Mouse (Mus musculus) midbrain, embryonic 10.5 days (tissue): Measurements from ENCODE around the gene Cacna2d4. TPM values are rescaled to one million over a fixed set of nuclear protein-coding genes. Genes with fewer than 3 reads are reported as not detected.
A peak's percentile ranks its signal among the peaks of the same experiment; 100 is the strongest.

Experiments used
- DNase-seq: peaks from one replicate; pipeline ENCODE4 v3.0.0-alpha.2; 2017; ENCODE audit warnings: low spot score
- H3K27ac ChIP-seq: fragments of 300-500 bp; sonication (generic); replicated peaks from 2 replicates; pipeline ENCODE4 v1.5.1; 2016; ENCODE audit warnings: mild to moderate bottlenecking
- H3K27me3 ChIP-seq: fragments of 300-500 bp; sonication (generic); 2 replicates; pipeline ENCODE4 v1.6.1; 2016; ENCODE audit warnings: low read depth, mild to moderate bottlenecking; ENCODE audit not compliant: poor library complexity, severe bottlenecking
- H3K36me3 ChIP-seq: fragments of 300-500 bp; sonication (generic); 2 replicates; pipeline ENCODE4 v1.6.1; 2016; ENCODE audit warnings: mild to moderate bottlenecking, moderate library complexity
- H3K4me1 ChIP-seq: fragments of 300-500 bp; sonication (generic); 2 replicates; pipeline ENCODE4 v1.6.1; 2016
- H3K4me3 ChIP-seq: fragments of 300-500 bp; sonication (generic); 2 replicates; pipeline ENCODE4 v1.5.1; 2016; ENCODE audit warnings: mild to moderate bottlenecking, moderate library complexity
- H3K9me3 ChIP-seq: fragments of 300-500 bp; sonication (generic); replicated peaks from 2 replicates; pipeline ENCODE4 v1.6.1; 2016; ENCODE audit warnings: mild to moderate bottlenecking
- WGBS: fragments of 180-500 bp; shearing (Covaris S2); methylation state at CpG from one replicate; pipeline ENCODE4 v1.1.7; 2016; 5-methylcytosine and 5-hydroxymethylcytosine counted together
- polyA plus RNA-seq: library from polyadenylated mRNA; unstranded; fragments of >200 nt; fragmentation: Nextera tagmentation; extraction: Ambion mirVana; gene quantifications from 2 replicates; pipeline ENCODE4 v1.2.1, GENCODE M21; 2016

Gene Cacna2d4
- polyA plus RNA-seq, 1 experiment from 2014 or later: 0.12 TPM

DNA sequence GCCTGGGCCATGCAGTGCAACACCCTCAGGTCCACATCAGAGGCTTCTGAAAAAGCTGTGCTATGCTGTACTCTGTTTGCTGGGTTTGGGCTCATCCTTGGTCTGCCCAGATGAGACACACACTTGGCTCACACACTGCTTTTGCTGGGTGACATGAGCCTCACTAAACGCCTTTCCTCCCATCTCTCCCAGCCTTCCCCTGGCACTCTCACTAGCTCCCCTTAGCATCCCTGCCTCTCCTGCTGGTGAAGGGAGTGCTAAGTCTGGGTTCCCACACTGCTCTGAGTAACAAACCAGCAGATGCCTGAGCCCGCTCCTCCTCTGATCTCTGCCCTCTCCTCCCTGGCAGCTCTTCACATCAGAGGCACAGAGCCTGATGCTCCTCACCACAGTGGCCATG lies 40.4 kb downstream of the Cacna2d4 start:
- H3K27ac ChIP-seq: 0 out of 2 replicates have a peak overlapping the region, but pooled peaks have one; percentile 6
- no peaks in the 10 kb centered on the region for H3K9me3 ChIP-seq
- peaks cover 18% of the 10 kb centered on the region for H3K4me1 ChIP-seq
- H3K36me3 ChIP-seq: no peaks in the 10 kb centered on the region
- DNase-seq: no peak
- no peaks in the 10 kb centered on the region for H3K27me3 ChIP-seq
- 72% methylated on average over 2 of the region's 2 CpGs for WGBS
- no peak overlapping the region for H3K4me3 ChIP-seq

DNA sequence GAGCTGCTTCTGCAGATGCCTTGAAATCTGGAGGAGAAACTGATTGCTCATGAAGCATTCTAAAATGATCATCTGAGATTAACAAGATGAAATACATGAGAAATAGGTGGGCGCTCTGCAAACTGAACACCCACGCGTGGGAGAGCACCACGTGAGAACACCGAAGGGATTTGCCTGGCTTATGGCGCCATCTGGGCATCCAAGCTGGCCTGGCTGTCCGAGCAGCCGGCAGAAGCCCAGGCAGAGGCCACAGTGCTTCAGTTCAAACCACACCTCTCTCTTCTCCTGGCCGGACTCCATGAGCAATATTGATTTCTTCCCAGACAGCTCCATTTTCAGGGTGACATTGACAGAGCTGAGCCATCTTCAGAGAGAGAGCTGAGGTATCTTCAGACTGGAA lies 44.4 kb downstream of the Cacna2d4 start:
- Histone ChIP-seq H3K36me3 (no peaks in the 10 kb centered on the region), H3K4me3 (no peak overlapping the region), H3K9me3 (peaks cover 7% of the 10 kb centered on the region; the same call in 1 of the 2 replicates), H3K4me1 (peaks cover 16% of the 10 kb centered on the region), H3K27ac (no peak overlapping the region), H3K27me3 (no peaks in the 10 kb centered on the region)
- no peak for DNase-seq
- 85% methylated on average over 9 of the region's 9 CpGs for WGBS

DNA sequence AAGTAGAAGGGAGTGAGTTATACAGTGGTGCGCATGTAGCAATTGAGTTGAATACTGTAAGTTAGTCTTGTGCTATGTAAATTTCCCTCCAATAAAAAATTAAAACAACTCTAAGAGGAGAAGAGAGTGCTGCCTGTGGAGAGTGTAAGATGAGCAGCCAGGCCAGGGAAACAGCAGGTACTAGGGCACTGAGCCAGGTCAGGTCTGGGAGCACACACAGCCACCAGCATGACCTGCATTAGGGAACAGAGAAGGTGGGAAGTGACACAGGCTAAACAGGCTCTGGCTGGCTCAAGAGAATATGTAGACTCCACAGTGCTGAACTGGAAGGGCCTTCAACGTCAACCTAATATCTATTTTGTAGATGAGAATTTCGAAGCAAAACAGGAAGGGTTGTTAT lies 65.0 kb downstream of the Cacna2d4 start:
- H3K4me3 ChIP-seq: no peak overlapping the region
- 93% methylated on average over 3 of the region's 3 CpGs for WGBS
- no peaks in the 10 kb centered on the region for H3K4me1 ChIP-seq
- no peak for DNase-seq
- H3K36me3 ChIP-seq: no peaks in the 10 kb centered on the region
- H3K27me3 ChIP-seq: no peaks in the 10 kb centered on the region
- no peak overlapping the region for H3K27ac ChIP-seq
- no peaks in the 10 kb centered on the region for H3K9me3 ChIP-seq

DNA sequence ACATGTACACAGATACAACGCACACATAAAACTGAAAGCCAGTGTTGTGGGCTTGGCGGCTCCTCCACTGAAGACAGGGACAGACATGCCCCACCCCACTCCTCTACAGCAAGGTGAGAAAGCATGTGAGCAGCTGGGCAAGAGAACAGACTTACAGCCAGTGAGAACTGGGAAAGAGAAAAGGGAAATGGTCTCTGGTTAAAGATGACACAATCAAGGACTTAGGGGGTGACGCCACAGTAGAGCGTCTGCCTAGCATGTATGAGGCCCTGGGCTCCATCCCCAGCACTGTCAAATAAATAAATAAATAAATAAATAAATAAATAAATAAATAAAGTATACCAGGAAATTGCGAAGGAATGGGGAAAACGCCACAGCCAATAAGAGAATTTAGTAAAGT lies 67.0 kb downstream of the Cacna2d4 start:
- 92% methylated on average over 6 of the region's 6 CpGs for WGBS
- no peak overlapping the region for H3K4me3 ChIP-seq
- H3K9me3 ChIP-seq: no peaks in the 10 kb centered on the region

DNA sequence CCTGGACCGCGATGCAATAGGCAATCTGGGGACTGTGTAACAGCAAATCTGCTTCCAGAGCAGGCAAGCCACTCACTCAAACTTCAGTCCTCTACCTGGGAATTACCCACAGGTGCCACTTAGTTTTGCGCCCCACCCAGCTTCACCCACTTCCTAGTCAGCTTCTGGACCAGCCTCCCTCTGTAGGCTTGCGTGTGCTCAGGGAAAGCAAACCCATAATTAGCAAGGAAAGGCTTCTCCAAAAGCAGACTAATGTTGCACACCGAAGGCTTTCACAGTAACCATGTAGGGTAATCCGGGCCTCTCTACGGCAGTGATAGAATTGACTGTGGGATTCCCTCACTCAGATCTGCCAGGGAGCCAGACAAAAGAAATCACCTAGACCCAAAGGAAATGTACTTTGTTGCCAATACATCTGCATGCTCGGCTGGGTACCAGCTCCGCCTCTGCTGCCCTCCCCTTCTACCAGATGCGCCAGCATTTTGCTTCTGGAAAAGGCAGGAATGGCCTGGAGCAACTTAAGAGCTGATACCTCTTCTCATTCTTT lies 71.6 kb downstream of the Cacna2d4 start:
- H3K36me3 ChIP-seq: no peaks in the 10 kb centered on the region
- no peak overlapping the region for H3K4me3 ChIP-seq
- DNase-seq: no peak
- peaks cover 8% of the 10 kb centered on the region; the same call in 1 of the 2 replicates for H3K4me1 ChIP-seq
- H3K9me3 ChIP-seq: no peaks in the 10 kb centered on the region
- H3K27me3 ChIP-seq: no peaks in the 10 kb centered on the region
- 50% methylated on average over 10 of the region's 10 CpGs for WGBS
- H3K27ac ChIP-seq: no peak overlapping the region

More for the DNA sequence above, 67.0 kb downstream of the Cacna2d4 start:
- no peaks in the 10 kb centered on the region for H3K27me3 ChIP-seq
- H3K36me3 ChIP-seq: no peaks in the 10 kb centered on the region
- no peak overlapping the region for H3K27ac ChIP-seq
- peaks cover 8% of the 10 kb centered on the region; the same call in 1 of the 2 replicates for H3K4me1 ChIP-seq
- DNase-seq: no peak

DNA sequence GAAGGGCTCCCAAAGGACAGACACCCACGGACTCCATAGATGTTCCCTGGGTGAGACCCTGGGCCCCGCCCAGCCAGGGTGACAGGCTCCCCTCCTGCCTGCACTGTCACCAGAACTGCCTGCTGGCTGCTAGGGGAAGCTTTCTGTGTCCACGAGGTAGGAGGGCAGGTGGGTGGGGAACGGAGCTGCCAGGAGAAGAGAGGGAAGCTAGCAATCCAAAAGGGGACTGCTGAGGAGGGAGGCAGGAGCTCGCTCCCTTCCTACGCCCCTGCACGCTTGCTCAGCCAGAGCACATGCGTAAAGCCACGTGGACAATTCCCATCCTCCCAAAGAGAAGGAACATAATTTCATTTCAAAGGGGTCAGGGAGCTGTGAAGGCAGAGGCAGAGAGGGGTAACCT lies 73.8 kb downstream of the Cacna2d4 start:
- no peak overlapping the region for H3K4me3 ChIP-seq
- DNase-seq: no peak
- peaks cover 16% of the 10 kb centered on the region for H3K4me1 ChIP-seq
- no peaks in the 10 kb centered on the region for H3K36me3 ChIP-seq
- 62% methylated on average over 9 of the region's 9 CpGs for WGBS
- no peak overlapping the region for H3K27ac ChIP-seq
- H3K9me3 ChIP-seq: no peaks in the 10 kb centered on the region
- H3K27me3 ChIP-seq: no peaks in the 10 kb centered on the region

DNA sequence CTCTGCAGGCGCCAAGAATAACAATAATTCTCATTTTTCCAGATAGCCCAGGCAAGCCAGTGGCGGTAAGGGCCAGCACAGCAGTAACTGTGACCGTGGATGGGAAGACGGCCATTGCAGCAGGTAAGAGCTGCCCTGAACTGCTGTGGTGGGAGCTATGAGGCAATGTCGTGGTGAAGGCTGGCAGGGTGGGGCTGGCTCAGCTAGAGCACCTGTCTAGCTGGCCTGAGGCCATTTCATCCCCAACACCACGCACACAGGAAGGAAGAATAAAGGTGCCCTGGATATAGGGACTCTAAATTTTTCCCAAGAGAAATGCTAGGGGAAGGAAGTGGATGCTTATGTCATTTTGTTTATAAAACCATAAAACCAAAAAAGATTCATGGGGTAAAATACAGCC lies 76.1 kb downstream of the Cacna2d4 start:
- 86% methylated on average over 6 of the region's 6 CpGs for WGBS
- no peak for DNase-seq
- no peak overlapping the region for H3K27ac ChIP-seq
- no peaks in the 10 kb centered on the region for H3K27me3 ChIP-seq
- H3K9me3 ChIP-seq: no peaks in the 10 kb centered on the region
- H3K36me3 ChIP-seq: no peaks in the 10 kb centered on the region
- no peak overlapping the region for H3K4me3 ChIP-seq
- H3K4me1 ChIP-seq: peaks cover 15% of the 10 kb centered on the region

DNA sequence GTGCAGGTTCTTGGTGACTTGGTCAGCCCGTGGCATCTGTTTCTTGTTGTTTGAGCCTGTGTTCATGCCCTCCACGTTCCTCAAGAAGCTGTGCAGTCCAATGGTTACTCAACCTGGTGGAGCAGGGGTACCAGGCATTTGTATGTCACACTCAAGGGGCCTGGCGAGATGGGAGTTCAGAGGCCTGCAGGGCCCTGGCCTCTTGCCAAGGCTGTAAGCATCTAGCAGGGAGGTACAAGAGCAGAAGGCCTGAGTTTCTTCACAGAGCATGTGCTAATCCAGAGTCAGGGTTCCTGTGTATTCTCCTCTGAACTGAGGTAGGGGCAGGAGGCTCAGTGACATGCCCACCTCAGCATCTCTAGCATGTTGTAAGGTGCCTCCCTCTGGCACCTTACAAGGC lies 76.8 kb downstream of the Cacna2d4 start:
- no peak for DNase-seq
- H3K9me3 ChIP-seq: no peaks in the 10 kb centered on the region
- H3K4me3 ChIP-seq: no peak overlapping the region
- WGBS: 86% methylated on average over 3 of the region's 3 CpGs
- no peak overlapping the region for H3K27ac ChIP-seq
- H3K27me3 ChIP-seq: no peaks in the 10 kb centered on the region
- peaks cover 8% of the 10 kb centered on the region for H3K4me1 ChIP-seq
- H3K36me3 ChIP-seq: no peaks in the 10 kb centered on the region

DNA sequence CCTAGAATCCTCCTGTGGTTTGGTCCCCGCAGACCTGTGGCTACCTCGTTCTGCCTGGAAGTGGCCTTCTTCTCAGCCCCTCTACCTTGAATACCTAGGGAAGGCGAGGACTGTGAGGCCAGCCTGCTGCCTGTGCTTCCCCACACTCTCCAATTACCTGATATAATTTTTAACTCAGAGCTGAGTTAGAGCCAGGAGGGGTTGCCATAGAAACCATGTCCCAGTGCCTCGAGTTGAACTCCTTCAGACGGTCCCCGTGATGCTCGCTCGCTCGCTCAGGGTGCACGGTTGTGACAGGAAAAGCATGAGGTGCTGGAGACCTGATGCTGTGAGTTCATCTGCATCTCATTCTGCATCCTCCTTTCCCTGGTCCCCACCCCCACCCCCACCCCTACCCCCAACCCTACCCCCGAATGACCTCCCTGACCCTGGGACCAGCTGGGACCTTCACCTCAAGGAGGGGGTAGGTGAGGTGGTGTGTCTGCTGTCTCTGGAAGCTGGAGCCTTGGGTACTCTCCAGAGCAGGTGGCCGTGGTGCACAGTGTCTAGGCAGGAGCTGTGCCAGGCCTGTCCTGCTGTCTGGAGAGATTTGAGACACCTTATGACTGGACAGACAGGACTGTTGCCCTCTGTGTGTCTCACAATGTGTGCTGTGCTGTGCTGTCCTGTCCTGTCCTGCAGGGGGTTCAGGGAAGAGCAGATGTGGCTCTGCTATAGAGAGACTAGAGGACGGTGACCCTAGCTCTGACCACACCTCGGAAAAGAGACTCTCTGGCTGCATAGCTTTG lies 77.5 kb downstream of the Cacna2d4 start:
- Histone ChIP-seq H3K9me3 (no peaks in the 10 kb centered on the region), H3K36me3 (no peaks in the 10 kb centered on the region), H3K4me1 (peaks cover 8% of the 10 kb centered on the region), H3K4me3 (no peak overlapping the region), H3K27ac (no peak overlapping the region), H3K27me3 (no peaks in the 10 kb centered on the region)
- no peak for DNase-seq
- 67% methylated on average over 14 of the region's 14 CpGs for WGBS

DNA sequence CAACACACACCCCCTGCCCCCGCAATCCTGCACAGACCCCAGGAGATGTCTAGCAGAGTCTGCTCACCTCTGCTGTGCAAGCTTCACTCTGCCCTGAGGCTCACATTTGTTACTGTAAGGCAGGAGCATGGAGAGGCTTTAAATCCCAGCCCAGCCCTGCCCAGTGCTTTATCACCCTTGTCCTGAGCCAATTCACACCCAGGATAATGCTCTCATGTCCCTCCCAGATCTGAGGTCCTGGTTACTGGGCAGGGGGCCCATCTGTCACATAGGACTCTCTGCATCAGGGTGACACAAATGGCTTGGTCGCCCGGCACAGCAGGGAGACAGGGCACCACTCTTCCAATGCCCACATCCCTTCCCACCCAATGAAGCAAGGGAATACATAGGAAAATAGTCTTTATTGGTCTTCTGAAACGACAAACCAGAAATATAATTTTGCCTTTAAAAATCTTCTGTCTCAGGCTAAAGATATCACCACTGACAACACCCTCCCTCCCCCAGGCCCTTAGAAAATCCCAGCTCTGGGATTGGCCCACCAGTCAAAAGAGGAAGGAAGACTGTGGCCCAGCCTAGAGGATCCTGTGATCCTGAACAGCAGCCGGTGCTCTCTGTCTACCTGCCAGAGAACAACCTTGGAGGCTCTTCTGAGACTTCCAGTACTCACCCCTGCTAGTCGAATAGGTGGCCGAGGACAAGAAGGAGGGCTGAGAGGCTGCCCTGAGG lies 78.6 kb downstream of the Cacna2d4 start:
- Histone ChIP-seq H3K27me3 (no peaks in the 10 kb centered on the region), H3K36me3 (no peaks in the 10 kb centered on the region), H3K4me3 (no peak overlapping the region), H3K27ac (no peak overlapping the region), H3K9me3 (no peaks in the 10 kb centered on the region), H3K4me1 (peaks cover 8% of the 10 kb centered on the region)
- no peak for DNase-seq
- WGBS: 72% methylated on average over 7 of the region's 7 CpGs

DNA sequence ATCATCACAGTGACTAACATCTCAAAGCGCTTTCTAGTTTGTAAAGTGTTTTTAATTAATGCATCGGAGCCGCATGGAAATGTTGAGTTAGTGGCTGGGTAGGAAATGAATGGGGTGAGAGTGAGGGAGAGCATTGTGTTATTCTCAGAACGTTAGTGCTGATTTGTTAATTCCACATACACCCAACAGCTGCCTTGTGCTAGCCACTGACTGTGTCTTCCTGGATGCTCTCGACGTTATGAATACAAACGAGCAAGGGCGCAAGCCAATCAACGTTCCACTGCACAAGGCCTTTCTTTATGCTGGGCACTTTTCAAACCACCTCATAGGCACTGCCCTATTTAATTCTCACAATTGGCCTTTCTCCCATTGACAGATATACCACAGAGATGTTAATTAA lies 82.4 kb downstream of the Cacna2d4 start:
- peaks cover 5% of the 10 kb centered on the region for H3K4me1 ChIP-seq
- H3K4me3 ChIP-seq: no peak overlapping the region
- H3K27ac ChIP-seq: no peak overlapping the region
- no peak for DNase-seq
- no peaks in the 10 kb centered on the region for H3K36me3 ChIP-seq
- no peaks in the 10 kb centered on the region for H3K9me3 ChIP-seq
- 82% methylated on average over 9 of the region's 9 CpGs for WGBS
- H3K27me3 ChIP-seq: peaks cover 15% of the 10 kb centered on the region

DNA sequence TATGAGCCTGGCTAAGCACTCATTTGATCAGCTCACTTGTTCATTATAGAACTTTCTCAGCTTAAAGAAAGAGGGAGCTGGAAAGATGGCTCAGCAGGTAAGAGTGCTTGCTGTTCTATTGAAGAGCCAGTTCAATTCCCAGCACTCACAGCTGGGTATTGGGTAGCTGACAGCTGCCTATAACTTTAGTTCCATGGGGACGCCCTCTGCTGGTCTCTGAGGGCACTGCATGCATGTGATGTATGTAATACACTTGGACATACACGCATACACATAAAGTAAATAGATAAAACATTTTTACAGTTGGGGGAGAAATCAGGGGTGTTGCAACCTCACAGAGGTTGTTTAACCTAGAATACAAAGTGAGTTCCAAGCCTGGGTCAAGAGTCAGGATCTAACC lies 83.0 kb downstream of the Cacna2d4 start:
- no peak overlapping the region for H3K4me3 ChIP-seq
- peaks cover 20% of the 10 kb centered on the region for H3K27me3 ChIP-seq
- no peaks in the 10 kb centered on the region for H3K9me3 ChIP-seq
- no peaks in the 10 kb centered on the region for H3K36me3 ChIP-seq
- H3K4me1 ChIP-seq: no peaks in the 10 kb centered on the region
- no peak overlapping the region for H3K27ac ChIP-seq
- WGBS: 84% methylated on average over 2 of the region's 2 CpGs
- no peak for DNase-seq

DNA sequence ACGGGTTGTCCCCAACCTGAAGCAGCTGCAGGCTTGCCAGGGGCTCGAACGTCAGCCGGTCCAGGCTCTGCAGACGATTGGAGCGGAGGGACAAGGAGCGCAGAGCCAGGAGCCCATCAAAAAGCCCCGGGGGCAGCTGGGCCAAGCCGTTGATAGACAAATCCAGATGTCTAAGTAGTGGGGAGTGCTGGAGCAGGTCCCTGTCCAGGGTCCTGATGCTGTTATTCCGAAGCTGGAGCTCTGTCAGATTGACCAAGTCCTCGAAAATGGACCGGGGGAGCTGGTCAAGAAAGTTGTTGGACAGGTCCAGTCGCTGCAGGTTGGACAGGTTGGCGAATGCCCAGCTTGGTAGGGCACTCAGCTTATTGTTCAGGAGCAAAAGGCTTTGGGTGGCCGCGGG lies 84.2 kb downstream of the Cacna2d4 start:
- Histone ChIP-seq H3K36me3 (no peaks in the 10 kb centered on the region), H3K9me3 (no peaks in the 10 kb centered on the region), H3K4me1 (no peaks in the 10 kb centered on the region), H3K27ac (no peak overlapping the region), H3K4me3 (no peak overlapping the region), H3K27me3 (peaks cover 25% of the 10 kb centered on the region)
- WGBS: 46% methylated on average over 16 of the region's 16 CpGs
- DNase-seq: no peak
